Mouse (Mus musculus) hindbrain, embryonic 12.5 days (tissue): ENCODE results near the gene BC034090. TPM values are rescaled to one million over a fixed set of nuclear protein-coding genes. Genes with fewer than 3 reads are reported as not detected.
A peak's percentile ranks its signal among the peaks of the same experiment; 100 is the strongest.

ENCODE experiments used
- ATAC-seq: fragments of 200-750 bp; cut with Nextera tagmentation; 2 replicates; pipeline ENCODE4 v1.8.0; 2017; ENCODE audit warnings: moderate TSS enrichment; ENCODE audit not compliant: low FRiP score
- H3K27ac ChIP-seq: fragments of 300-500 bp; sonication (generic); 2 replicates; pipeline ENCODE4 v1.5.1; 2016; ENCODE audit warnings: mild to moderate bottlenecking
- H3K27me3 ChIP-seq: fragments of 300-500 bp; sonication (generic); 2 replicates; pipeline ENCODE4 v1.6.1; 2016; ENCODE audit warnings: mild to moderate bottlenecking
- H3K36me3 ChIP-seq: fragments of 300-500 bp; sonication (generic); 2 replicates; pipeline ENCODE4 v1.6.1; 2016; ENCODE audit warnings: mild to moderate bottlenecking
- H3K4me1 ChIP-seq: fragments of 300-500 bp; sonication (generic); 2 replicates; pipeline ENCODE4 v1.6.1; 2016
- H3K4me2 ChIP-seq: fragments of 300-500 bp; sonication (generic); replicated peaks from 2 replicates; pipeline ENCODE4 v1.6.1; 2016; ENCODE audit warnings: mild to moderate bottlenecking
- H3K4me3 ChIP-seq: fragments of 300-500 bp; sonication (generic); 2 replicates; pipeline ENCODE4 v1.5.1; 2016; ENCODE audit warnings: mild to moderate bottlenecking
- H3K9ac ChIP-seq: fragments of 300-500 bp; sonication (generic); 2 replicates; pipeline ENCODE4 v1.6.1; 2016; ENCODE audit warnings: mild to moderate bottlenecking, moderate library complexity
- H3K9me3 ChIP-seq: fragments of 300-500 bp; sonication (generic); replicated peaks from 2 replicates; pipeline ENCODE4 v1.6.1; 2016; ENCODE audit warnings: mild to moderate bottlenecking
- WGBS: fragments of 180-500 bp; shearing (Covaris S2); methylation state at CpG from one replicate; pipeline ENCODE4 v1.1.7; 2016; 5-methylcytosine and 5-hydroxymethylcytosine counted together
- polyA plus RNA-seq: library from polyadenylated mRNA; unstranded; fragments of >200 nt; fragmentation: Nextera tagmentation; extraction: Ambion mirVana; gene quantifications from 2 replicates; pipeline ENCODE4 v1.2.1, GENCODE M21; 2016

The BC034090 gene
- polyA plus RNA-seq: 5.0 and 5.4 TPM in 2 replicates

GRCm38 (mm10) chr1:155243797-155244770, at the start of gene BC034090:
TSS of gene BC034090 (minus strand) at chr1:155244444.
- Histone ChIP-seq H3K27me3 (peaks cover 30% of the 10 kb centered on the region), H3K4me2 (peak within 1 kb of the TSS; percentile 83), H3K36me3 (no peaks in the 10 kb centered on the region), H3K4me3 (peak within 1 kb of the TSS; percentile 51), H3K9ac (peak within 1 kb of the TSS; percentile 76), H3K4me1 (peaks cover 12% of the 10 kb centered on the region), H3K9me3 (no peaks in the 10 kb centered on the region), H3K27ac (peak within 1 kb of the TSS; percentile 52; the same call in 1 of the 2 replicates)
- 2% methylated on average over 77 of the region's 85 CpGs for WGBS
- peak; percentile 66 for ATAC-seq

GRCm38 (mm10) chr1:155293446-155293845, 49.2 kb upstream of the BC034090 start:
- Histone ChIP-seq H3K4me2 (no peak overlapping the region), H3K27ac (no peak overlapping the region), H3K4me3 (no peak overlapping the region), H3K9me3 (no peaks in the 10 kb centered on the region), H3K9ac (no peak overlapping the region), H3K27me3 (no peaks in the 10 kb centered on the region), H3K36me3 (peaks cover 18% of the 10 kb centered on the region), H3K4me1 (no peaks in the 10 kb centered on the region)
- peak; percentile 71; the same call in 1 of the 2 replicates for ATAC-seq
- WGBS: 16% methylated on average over 3 of the region's 3 CpGs

GRCm38 (mm10) chr1:155289411-155289810, 45.2 kb upstream of the BC034090 start:
- no peak for ATAC-seq
- Histone ChIP-seq H3K4me2 (no peak overlapping the region), H3K36me3 (peaks cover 35% of the 10 kb centered on the region), H3K4me1 (no peaks in the 10 kb centered on the region), H3K9ac (no peak overlapping the region), H3K4me3 (no peak overlapping the region), H3K9me3 (no peaks in the 10 kb centered on the region), H3K27me3 (no peaks in the 10 kb centered on the region), H3K27ac (no peak overlapping the region)
- 95% methylated on average over 1 of the region's 1 CpGs for WGBS

GRCm38 (mm10) chr1:155288033-155288432, 43.8 kb upstream of the BC034090 start:
- no peaks in the 10 kb centered on the region for H3K9me3 ChIP-seq
- ATAC-seq: no peak
- WGBS: 84% methylated on average over 3 of the region's 3 CpGs
- no peak overlapping the region for H3K4me2 ChIP-seq
- H3K27ac ChIP-seq: no peak overlapping the region
- H3K4me1 ChIP-seq: no peaks in the 10 kb centered on the region
- H3K4me3 ChIP-seq: no peak overlapping the region
- no peak overlapping the region for H3K9ac ChIP-seq
- H3K36me3 ChIP-seq: peaks cover 36% of the 10 kb centered on the region
- H3K27me3 ChIP-seq: no peaks in the 10 kb centered on the region

- no peak for ATAC-seq
- H3K4me3 ChIP-seq: no peak overlapping the region
- H3K27me3 ChIP-seq: no peaks in the 10 kb centered on the region
- peaks cover 33% of the 10 kb centered on the region for H3K36me3 ChIP-seq
- no peak overlapping the region for H3K4me2 ChIP-seq
- no peak overlapping the region for H3K27ac ChIP-seq
- H3K9me3 ChIP-seq: no peaks in the 10 kb centered on the region
- H3K9ac ChIP-seq: no peak overlapping the region
- WGBS: 87% methylated on average over 7 of the region's 7 CpGs
- 0 out of 2 replicates have a peak, but pooled peaks cover 5% of the 10 kb centered on the region for H3K4me1 ChIP-seq
These were observed 39.6 kb upstream of the BC034090 start for GRCm38 (mm10) chr1:155283808-155284207.

GRCm38 (mm10) chr1:155281003-155281793, 37.0 kb upstream of the BC034090 start:
- no peaks in the 10 kb centered on the region for H3K27me3 ChIP-seq
- no peak overlapping the region for H3K9ac ChIP-seq
- peaks cover 14% of the 10 kb centered on the region for H3K36me3 ChIP-seq
- peak; percentile 78 for ATAC-seq
- H3K27ac ChIP-seq: no peak overlapping the region
- WGBS: 57% methylated on average over 18 of the region's 18 CpGs
- H3K4me2 ChIP-seq: no peak overlapping the region
- H3K4me3 ChIP-seq: no peak overlapping the region
- no peaks in the 10 kb centered on the region for H3K9me3 ChIP-seq
- 0 out of 2 replicates have a peak, but pooled peaks cover 5% of the 10 kb centered on the region for H3K4me1 ChIP-seq

- Histone ChIP-seq H3K36me3 (peaks cover 12% of the 10 kb centered on the region), H3K9me3 (no peaks in the 10 kb centered on the region), H3K27me3 (no peaks in the 10 kb centered on the region), H3K4me3 (no peak overlapping the region), H3K4me1 (0 out of 2 replicates have a peak, but pooled peaks cover 5% of the 10 kb centered on the region), H3K9ac (no peak overlapping the region), H3K4me2 (no peak overlapping the region), H3K27ac (no peak overlapping the region)
- WGBS: 80% methylated on average over 10 of the region's 10 CpGs
- ATAC-seq: no peak
These were observed 36.1 kb upstream of the BC034090 start for GRCm38 (mm10) chr1:155280306-155280705.

GRCm38 (mm10) chr1:155276381-155277033, 32.3 kb upstream of the BC034090 start:
- no peak overlapping the region for H3K9ac ChIP-seq
- H3K27me3 ChIP-seq: no peaks in the 10 kb centered on the region
- no peak overlapping the region for H3K27ac ChIP-seq
- H3K9me3 ChIP-seq: no peaks in the 10 kb centered on the region
- ATAC-seq: no peak
- no peak overlapping the region for H3K4me3 ChIP-seq
- H3K36me3 ChIP-seq: 0 out of 2 replicates have a peak, but pooled peaks cover 3% of the 10 kb centered on the region
- no peak overlapping the region for H3K4me2 ChIP-seq
- 0 out of 2 replicates have a peak, but pooled peaks cover 5% of the 10 kb centered on the region for H3K4me1 ChIP-seq
- WGBS: 77% methylated on average over 13 of the region's 13 CpGs

- no peak overlapping the region for H3K27ac ChIP-seq
- H3K4me1 ChIP-seq: no peaks in the 10 kb centered on the region
- H3K9ac ChIP-seq: no peak overlapping the region
- H3K36me3 ChIP-seq: 0 out of 2 replicates have a peak, but pooled peaks cover 3% of the 10 kb centered on the region
- no peaks in the 10 kb centered on the region for H3K9me3 ChIP-seq
- H3K27me3 ChIP-seq: no peaks in the 10 kb centered on the region
- no peak for ATAC-seq
- no peak overlapping the region for H3K4me3 ChIP-seq
- WGBS: 91% methylated on average over 4 of the region's 4 CpGs
- H3K4me2 ChIP-seq: no peak overlapping the region
These were observed 31.5 kb upstream of the BC034090 start for GRCm38 (mm10) chr1:155275793-155276192.

GRCm38 (mm10) chr1:155274976-155275375, 30.7 kb upstream of the BC034090 start:
- ATAC-seq: no peak
- WGBS: 85% methylated on average over 3 of the region's 3 CpGs

GRCm38 (mm10) chr1:155272953-155273352, 28.7 kb upstream of the BC034090 start:
- Histone ChIP-seq H3K27ac (no peak overlapping the region), H3K4me2 (no peak overlapping the region), H3K36me3 (no peaks in the 10 kb centered on the region), H3K27me3 (no peaks in the 10 kb centered on the region), H3K9me3 (no peaks in the 10 kb centered on the region), H3K4me3 (no peak overlapping the region), H3K9ac (no peak overlapping the region), H3K4me1 (no peaks in the 10 kb centered on the region)
- ATAC-seq: no peak
- WGBS: 92% methylated on average over 4 of the region's 4 CpGs

More at GRCm38 (mm10) chr1:155274976-155275375, 30.7 kb upstream of the BC034090 start:
- H3K9me3 ChIP-seq: no peaks in the 10 kb centered on the region
- no peaks in the 10 kb centered on the region for H3K4me1 ChIP-seq
- no peak overlapping the region for H3K4me2 ChIP-seq
- no peak overlapping the region for H3K9ac ChIP-seq
- H3K4me3 ChIP-seq: no peak overlapping the region
- no peaks in the 10 kb centered on the region for H3K27me3 ChIP-seq
- no peak overlapping the region for H3K27ac ChIP-seq
- no peaks in the 10 kb centered on the region for H3K36me3 ChIP-seq
